Mouse (Mus musculus) layer of hippocampus, adult 18-20 months (tissue): ENCODE data around the gene Dgkh. TPM values are rescaled to one million over a fixed set of nuclear protein-coding genes. Genes with fewer than 3 reads are reported as not detected.
"Not testable (repeated sequence)": the region's sequence is repeated elsewhere in the genome, so short reads cannot be mapped to it uniquely, and the experiment has no call there.

Source experiments
- DNase-seq, 2 experiments: peaks; one replicate each; pipeline ENCODE4 v3.0.0; 2022; ENCODE audit warnings: low spot score in 2 of 2
- total RNA-seq, 2 experiments: library from RNA; stranded (reverse); gene quantifications; 2 replicates each; pipeline ENCODE4 v1.2.3; 2021

The Dgkh gene
- total RNA-seq, 2 experiments from 2014 or later = 92.0 to 95.8 TPM

DNA sequence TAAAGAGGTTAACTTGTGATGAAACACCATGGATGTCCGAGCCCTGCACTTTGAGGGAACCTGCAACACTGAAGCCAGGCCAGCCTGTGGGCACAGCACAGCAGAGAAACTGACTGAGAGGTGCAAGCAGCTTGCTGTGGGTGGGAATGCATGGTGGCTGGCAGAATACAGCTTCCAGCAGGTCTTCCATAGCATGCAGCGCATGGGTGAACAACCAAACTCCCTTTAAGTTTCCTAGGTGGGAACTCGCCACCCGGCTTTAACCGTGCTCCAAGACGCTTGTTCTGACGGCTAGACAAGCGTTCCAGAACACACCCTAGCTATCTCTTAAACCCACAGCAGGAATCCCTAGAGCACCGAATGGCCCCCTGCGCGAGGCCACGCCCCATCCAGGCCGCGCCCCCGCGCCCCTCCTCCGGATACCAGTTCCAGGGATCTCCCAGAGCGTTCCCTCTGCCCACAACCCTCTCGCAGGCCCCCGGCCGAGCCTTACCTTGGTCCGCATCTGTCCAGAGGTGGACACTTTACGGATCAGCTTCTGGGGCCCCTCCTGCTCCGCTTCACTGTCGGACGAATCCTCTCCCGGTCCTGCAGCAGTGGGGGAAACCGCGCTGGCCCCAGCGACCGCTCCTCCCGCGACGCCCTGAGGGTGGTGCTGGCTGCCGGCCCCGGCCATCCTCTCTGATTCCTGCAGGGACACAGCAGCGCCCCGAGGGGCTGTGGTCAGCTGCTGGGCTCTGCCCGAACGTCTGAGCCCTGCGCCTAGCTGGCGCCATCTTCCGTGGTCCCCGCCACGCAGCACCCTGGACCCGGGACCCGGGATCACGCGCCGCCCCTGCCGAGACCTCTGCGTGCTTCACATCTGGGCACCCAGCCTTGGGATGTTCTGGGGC is 7.9 kb downstream of the Dgkh start:
- DNase-seq = peak in 1 of 2 experiments; percentile 26

DNA sequence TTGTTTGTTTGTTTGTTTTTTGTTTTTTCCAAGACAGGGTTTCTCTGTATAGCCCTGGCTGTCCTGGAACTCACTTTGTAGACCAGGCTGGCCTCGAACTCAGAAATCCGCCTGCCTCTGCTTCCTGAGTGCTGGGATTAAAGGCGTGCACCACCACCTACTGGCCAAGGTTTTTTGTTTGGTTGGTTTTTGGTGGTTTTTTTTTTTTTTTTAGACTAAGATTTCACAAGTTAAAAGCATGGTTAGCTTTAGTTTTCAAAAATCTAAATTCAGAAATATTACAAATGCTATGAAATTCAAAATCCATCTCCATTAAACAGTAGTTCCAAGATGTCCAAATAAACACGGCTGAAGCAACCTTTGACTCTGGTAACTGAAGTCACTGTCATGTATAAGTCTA is 8.9 kb downstream of the Dgkh start:
- not testable (repeated sequence) for DNase-seq

DNA sequence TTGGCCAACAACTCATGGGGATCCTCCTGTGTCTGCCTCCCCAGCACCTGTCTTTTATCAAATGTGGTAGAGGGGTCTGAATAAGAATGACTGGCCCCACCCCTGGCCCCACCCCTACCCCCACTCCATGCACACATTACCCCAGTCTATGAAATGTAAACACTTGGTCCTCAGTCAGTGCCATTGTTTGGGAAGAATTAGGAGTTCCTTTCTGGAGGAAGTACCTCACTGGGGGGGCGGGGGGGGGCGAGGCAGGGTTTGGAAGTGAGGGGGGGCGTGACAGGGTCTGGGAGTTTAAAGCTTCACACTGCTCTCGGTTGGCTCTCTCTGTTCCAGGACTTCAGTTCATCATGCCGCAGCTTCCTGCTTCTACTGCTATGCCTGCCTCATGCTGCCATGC is 10.5 kb downstream of the Dgkh start:
- DNase-seq = no peak

DNA sequence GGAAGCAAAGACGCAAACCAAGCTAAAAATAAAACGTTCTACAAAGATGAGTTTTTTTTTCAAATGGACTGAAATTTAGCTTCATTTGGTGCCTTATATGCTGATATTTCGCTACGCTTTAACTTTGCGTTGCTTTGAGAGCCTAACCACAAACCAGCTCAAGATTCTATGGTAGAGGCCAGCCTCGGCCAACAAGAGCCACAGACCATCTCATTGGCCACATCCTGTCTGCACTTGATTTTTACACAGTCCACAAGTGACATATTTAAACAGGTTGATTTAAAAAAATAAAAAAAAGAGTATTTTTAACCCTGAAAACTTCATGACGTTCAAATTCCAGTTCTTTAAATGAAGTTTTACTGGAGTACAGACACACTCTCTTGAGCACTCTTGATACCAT is 16.5 kb downstream of the Dgkh start:
- DNase-seq = no peak

GRCm38 (mm10) chr14:78712565-78713148 is 19.9 kb downstream of the Dgkh start:
- no peak for DNase-seq

DNA sequence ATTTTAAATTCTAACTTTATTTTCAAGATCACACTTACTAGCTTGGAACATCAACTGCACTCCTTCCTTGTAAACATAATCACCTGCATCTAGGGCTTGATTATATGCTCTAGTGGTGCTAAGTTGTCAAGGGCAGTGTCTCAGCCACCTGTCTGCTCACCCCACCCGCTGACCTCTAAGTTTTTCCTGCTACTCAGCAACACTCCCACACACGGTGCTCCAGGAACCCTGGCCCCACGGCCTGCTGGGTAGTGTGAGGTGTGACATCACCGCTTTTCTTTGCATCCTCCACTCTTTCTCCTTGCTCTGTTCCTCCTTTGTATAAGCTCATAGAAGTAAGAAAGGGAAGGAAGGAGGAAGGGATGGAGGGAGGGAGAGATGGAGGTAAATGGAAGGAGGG is 21.9 kb downstream of the Dgkh start:
- DNase-seq = no peak

DNA sequence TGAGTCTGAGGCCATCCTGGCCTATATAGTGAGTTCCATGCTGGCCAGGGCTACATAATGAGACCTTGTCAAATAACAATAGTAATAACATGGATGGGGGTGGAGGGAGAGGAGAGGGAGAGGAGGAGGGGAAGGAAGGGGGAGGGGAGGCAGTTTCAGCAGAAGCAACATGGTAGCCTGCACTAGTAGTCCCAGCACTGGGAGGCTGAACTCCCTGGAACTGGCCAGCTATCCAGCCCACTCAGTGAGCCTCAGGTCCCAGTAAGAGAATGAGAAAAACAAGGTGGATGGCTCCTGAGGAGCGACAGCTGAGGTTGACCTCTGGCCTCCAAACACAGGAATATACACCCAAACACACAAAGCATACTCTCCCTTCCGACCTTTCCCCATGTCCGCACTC is 27.0 kb downstream of the Dgkh start:
- no peak for DNase-seq

GRCm38 (mm10) chr14:78703989-78704388 is 28.6 kb downstream of the Dgkh start:
- DNase-seq = peak in 1 of 2 experiments; percentile 47

GRCm38 (mm10) chr14:78703361-78703760 is 29.2 kb downstream of the Dgkh start:
- DNase-seq = no peak

GRCm38 (mm10) chr14:78702048-78702447 is 30.5 kb downstream of the Dgkh start:
- no peak for DNase-seq

DNA sequence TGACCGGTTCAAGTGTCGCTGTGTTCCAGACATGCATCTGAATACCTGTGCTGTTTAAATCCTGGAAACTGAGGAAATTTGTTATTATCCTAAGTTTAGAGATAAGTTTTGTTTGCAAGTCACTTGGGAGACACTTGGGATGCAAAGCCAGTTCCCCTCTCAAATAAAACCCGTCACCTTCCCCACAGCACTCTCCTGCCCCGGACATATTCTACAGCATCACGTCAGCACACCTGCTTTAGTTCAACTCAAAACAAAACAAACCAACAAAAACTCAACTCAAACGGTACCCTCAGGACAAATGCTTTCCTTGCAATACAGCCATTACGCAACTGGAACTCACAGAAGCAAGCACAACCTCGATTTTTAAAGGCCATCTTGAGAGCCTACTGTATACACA is 31.1 kb downstream of the Dgkh start:
- no peak for DNase-seq

DNA sequence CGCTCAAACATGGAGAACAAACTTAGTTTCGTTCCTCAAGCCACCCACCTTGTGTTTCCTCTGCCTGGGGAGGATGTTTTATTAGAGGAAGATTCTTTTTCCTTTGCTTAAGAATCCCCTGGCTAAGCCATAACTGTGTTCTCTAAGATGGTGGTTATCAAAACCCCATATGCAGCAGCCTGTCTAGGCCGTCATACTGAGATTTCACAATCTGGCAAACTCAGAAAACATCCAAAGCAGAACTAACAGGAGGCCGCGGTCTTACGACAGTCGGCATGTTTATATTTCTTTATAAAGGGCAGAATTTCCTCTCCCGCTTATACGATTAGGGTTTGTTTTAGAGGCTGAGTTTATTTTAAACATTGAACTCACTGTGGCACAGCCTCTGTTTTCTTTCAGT is 31.5 kb downstream of the Dgkh start:
- DNase-seq = no peak

DNA sequence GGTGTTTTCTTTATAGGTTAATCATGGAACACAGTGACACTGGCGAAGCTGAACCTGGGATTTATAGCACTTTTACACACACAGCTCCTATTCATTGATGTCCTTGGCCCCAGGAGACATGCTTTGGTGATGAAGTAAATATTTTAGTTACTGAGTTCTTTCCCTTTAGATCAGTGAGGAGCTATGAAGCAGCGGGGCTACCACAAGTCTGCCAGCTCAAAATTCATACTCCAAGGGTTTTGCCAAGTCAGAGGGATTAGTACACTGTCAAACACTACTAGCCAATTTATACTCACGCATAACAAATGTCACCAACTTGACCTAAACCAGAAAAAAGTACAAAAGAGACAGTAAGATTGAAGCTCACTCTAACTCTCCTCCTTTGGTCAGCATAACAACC is 32.9 kb downstream of the Dgkh start:
- DNase-seq = no peak

DNA sequence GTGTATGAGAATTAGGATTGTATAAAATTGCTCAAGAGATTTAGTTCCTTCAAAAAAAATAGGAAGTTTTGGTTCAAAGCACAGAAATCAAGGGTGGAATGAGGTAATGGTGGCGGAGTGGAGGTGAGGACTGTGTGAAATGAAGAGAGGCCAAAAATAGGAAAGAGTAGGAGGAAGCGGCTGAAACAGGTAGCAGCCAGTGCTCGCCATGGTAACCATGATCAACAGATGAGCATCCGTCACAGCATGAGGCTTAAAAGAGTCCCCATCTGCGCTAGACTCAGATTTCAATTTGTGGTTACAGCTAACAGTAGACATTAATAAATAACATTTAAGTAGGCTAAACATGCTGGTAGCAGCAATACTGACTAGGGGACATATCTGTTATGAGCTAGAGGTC is 33.4 kb downstream of the Dgkh start:
- DNase-seq = peak; percentile 64 to 82

DNA sequence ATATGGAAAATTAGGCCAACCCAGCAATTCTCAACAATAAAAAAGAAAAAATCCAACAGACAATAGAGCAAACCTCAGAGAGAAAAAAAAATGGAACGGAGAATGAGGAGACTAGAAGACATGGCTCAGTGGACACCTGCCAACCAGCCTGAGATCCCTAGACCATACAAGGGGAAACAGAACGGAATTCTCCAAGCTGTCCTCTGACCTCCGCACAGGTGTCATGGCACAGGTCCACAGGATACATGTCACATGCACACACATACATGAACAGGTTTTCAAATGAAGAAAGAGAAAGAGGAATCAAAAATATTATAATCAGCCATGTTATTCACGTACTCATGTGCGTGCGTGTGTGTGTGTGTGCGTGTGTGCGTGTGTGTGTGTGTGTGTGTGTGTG is 38.5 kb downstream of the Dgkh start:
- no peak for DNase-seq

DNA sequence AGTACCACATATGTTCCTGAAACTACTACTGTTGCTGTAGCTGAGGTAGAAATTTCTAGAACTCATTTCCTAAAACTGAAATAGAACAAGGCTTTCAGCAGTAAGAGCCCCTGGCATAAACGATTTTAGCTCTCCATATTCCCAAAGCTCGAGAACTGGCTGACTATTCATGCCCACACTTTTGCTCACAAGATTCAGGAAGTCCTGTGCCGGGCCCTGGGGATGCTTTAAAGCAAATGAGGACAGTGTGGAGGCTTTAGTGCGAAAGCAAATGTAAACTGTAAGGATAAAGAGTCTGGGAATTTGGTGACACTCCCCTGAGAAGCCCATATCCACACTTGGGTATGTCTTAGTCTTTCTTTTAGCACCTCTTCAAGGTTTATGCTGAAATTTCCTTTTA is 40.0 kb downstream of the Dgkh start:
- no peak for DNase-seq

GRCm38 (mm10) chr14:78691926-78692487 is 40.6 kb downstream of the Dgkh start:
- no peak for DNase-seq

DNA sequence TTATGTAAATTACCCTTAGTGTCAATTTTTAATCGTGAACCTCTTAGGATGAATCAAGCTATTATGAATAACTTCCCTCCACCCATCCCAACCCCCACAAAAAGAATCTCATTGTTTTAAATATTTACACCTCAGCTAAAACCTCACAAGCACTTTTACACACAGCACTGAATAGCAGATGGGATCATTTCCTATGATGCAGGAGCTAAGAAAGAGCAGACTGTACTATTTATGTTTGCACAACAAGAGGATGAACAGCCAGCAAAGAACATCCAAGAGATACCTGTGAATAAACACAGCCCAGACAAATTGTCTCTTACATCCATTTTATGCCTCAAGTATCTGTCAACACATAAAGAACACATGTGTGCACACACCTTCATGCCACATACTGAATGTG is 41.7 kb downstream of the Dgkh start:
- DNase-seq = no peak

GRCm38 (mm10) chr14:78690387-78690786 is 42.2 kb downstream of the Dgkh start:
- DNase-seq = no peak

DNA sequence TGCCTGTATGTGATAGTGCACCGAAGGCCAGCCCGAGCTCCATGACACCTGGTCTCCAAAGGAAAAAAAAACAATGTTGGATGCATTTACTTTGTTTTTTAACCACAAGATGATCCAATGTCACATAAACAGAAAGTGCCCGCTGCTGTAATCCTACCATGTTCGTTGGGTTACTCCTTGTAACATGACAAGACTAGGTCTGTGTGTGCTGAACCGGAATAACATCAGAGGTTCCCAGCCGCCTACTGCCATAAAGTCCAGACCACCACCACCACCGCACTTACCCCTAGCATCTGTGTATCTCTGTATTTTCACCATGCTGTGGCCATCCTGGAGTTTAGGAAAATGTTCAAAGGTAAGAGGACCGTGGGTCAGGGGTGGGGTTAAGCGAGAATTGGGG is 42.6 kb downstream of the Dgkh start:
- no peak for DNase-seq

DNA sequence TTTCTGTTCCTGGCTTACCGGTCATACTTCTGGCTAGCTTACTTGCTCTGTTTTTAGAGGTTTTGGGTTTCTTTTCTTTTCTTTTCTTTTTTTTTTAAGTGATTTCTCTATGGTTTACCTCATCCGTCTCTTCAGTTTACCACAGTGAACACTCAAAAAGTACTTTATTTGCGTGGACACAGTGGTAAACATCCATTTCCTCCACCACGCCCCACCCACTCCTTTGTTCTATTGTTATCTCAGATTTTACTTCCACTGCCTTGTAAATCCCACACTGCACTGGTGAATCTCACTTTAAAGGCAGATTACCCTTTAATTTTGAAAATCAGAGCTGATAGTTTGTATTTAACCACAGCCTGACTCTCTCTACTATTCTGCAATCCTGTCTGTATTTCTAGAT is 44.9 kb downstream of the Dgkh start:
- no peak for DNase-seq

DNA sequence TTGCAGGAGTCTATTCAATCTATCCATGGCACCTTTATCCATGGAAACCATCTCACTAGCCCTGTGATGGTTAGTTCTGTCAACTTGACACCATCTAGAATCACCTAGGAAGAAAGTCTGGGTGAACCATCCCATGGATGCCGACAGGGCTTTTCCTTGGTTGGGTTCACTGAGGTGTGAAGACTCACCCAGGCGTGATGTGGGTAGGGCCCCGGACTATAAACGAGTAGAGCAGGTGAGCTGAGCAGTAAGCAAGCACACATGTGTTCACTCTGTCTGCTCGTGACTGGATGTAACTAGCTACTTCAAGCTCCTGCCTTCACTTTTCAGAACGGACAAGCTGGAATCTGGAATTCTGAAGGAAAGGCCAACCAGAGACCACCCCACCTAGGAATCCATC is 45.9 kb downstream of the Dgkh start:
- no peak for DNase-seq

- no peak for DNase-seq
These were observed 48.4 kb downstream of the Dgkh start for GRCm38 (mm10) chr14:78684171-78684570.
